Mouse (Mus musculus) testis, adult 2 months (tissue): ENCODE results near the gene Slc25a29. TPM values are rescaled to one million over a fixed set of nuclear protein-coding genes. Genes with fewer than 3 reads are reported as not detected.

ENCODE experiments used
- H3K27ac ChIP-seq: fragments of 200-500 bp; 2 replicates; pipeline ENCODE4 v1.5.1; 2012; ENCODE audit warnings: low read depth, low read length; ENCODE audit not compliant: control insufficient read depth, insufficient read depth
- H3K27me3 ChIP-seq: fragments of 200-500 bp; 2 replicates; pipeline ENCODE4 v1.6.1; 2012; ENCODE audit warnings: mild to moderate bottlenecking, low read length, moderate library complexity; ENCODE audit not compliant: control insufficient read depth, insufficient read depth
- H3K36me3 ChIP-seq: fragments of 200-500 bp; 2 replicates; pipeline ENCODE4 v1.6.1; 2012; ENCODE audit warnings: mild to moderate bottlenecking, low read length; ENCODE audit not compliant: control insufficient read depth, insufficient read depth
- H3K4me1 ChIP-seq: fragments of 200-500 bp; 2 replicates; pipeline ENCODE4 v1.6.1; 2012; ENCODE audit warnings: low read length; ENCODE audit not compliant: control insufficient read depth, insufficient read depth
- H3K4me3 ChIP-seq: fragments of 200-500 bp; 2 replicates; pipeline ENCODE4 v1.5.1; 2012; ENCODE audit warnings: low read depth, mild to moderate bottlenecking, low read length, moderate library complexity, mixed read lengths; ENCODE audit not compliant: control insufficient read depth
- CTCF ChIP-seq: fragments of 200-500 bp; IDR thresholded peaks from 2 replicates; pipeline ENCODE4 v1.5.1; 2012; ENCODE audit warnings: low read depth, mild to moderate bottlenecking, inconsistent platforms, low read length, moderate library complexity; ENCODE audit not compliant: control insufficient read depth, insufficient read depth, insufficient replicate concordance
- POLR2A ChIP-seq: fragments of 200-500 bp; IDR thresholded peaks from 2 replicates; pipeline ENCODE4 v1.6.1; 2012; ENCODE audit warnings: low read depth, mild to moderate bottlenecking, inconsistent platforms, low read length, moderate library complexity; ENCODE audit not compliant: control insufficient read depth
- polyA plus RNA-seq: library from polyadenylated mRNA; depleted of rRNA; stranded (reverse); fragments of >200 nt; gene quantifications from 2 replicates; pipeline ENCODE4 v1.2.3, GENCODE M21; 2012; rRNA removed

Slc25a29 gene
- 2.8 and 4.4 TPM in 2 replicates for polyA plus RNA-seq

DNA sequence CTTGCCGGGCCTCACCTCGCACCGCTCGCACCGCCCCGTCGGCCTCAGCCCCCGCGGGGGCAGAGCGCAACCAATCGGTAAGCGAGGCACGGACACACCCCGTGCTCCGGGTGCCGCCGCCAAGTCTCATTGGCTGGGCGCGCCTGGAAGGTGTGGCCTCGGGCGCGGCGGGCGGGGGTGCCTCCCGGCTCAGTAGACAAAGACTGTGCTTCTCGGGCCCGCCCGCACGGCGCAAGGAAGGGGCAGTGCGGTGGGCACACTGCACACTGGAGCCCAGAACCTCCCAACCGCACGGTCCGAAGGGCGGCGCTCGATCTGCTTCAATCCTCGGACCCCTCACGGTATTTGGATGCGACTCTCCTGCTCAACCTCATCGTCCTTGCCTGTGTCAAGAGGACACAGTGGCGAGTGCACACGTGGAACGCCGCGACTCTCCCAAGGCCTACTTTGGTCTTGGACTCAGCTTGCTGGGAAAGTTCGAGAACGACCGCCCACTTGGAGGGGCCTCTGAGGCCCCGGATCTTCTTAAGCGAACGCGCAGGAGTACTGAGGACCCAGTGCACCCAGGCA is at the start of gene Slc25a29, which contains the start of gene Slc25a47:
TSS of gene Slc25a29 (minus strand) at position 44 of the 570 bp plus-strand sequence.
TSS of gene Slc25a47 (plus strand) at position 207 of the 570 bp plus-strand sequence.
- Histone ChIP-seq H3K27ac (peak within 1 kb of the TSS; percentile 45), H3K36me3 (no peaks in the 10 kb centered on the region), H3K27me3 (no peaks in the 10 kb centered on the region), H3K4me1 (peaks cover 21% of the 10 kb centered on the region), H3K4me3 (peak within 1 kb of the TSS; percentile 85)
- no peak for TF ChIP-seq CTCF
- TF ChIP-seq POLR2A: peak; percentile 62

DNA sequence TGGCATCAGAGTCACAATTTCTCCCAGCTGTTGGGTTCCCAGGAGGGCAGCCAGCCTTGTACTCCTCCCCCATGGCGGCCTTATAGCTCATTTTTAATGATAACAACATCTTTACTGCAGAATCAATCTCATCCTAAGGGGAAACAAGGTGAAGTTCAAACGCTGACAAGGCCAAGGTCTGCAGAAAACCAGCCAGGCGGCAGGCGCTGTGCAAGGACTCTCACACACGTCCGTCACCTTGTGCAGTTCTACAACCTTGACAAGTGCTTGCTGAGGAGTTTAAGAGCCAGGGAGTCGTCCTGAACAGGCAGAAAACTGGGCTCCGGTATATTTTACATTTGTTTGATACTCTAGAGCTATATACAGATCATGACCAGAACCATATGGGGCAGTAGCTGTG is 47.1 kb upstream of the Slc25a29 start:
- no peaks in the 10 kb centered on the region for H3K27me3 ChIP-seq
- H3K36me3 ChIP-seq: peaks cover 3% of the 10 kb centered on the region
- no peak for TF ChIP-seq CTCF
- TF ChIP-seq POLR2A: no peak
- H3K27ac ChIP-seq: no peak overlapping the region
- H3K4me3 ChIP-seq: no peak overlapping the region
- H3K4me1 ChIP-seq: no peaks in the 10 kb centered on the region

GRCm38 (mm10) chr12:108881192-108881591 is 45.5 kb upstream of the Slc25a29 start:
- Histone ChIP-seq H3K27ac (no peak overlapping the region), H3K27me3 (no peaks in the 10 kb centered on the region), H3K36me3 (peaks cover 2% of the 10 kb centered on the region), H3K4me1 (no peaks in the 10 kb centered on the region), H3K4me3 (no peak overlapping the region)
- no peak for TF ChIP-seq POLR2A

DNA sequence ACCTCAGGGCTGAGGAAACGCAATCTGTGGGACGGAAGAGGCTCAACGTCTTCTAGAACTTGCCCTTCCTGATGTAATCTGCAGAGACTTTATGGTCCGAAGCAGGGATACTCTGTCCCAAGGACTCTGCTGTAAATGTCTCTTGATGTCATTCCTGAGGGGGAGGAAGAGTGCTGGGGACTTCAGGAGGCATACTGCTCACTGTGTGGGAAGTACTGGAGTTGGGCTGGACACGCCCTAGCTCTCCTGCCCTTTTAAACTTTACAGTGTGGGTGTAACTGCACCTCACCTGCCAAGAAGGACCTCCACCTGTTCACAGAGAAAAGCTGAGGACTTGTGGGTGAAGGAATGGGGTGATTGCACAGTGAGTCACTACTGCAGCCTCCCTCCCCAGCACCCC is 44.9 kb upstream of the Slc25a29 start:
- Histone ChIP-seq H3K4me1 (no peaks in the 10 kb centered on the region), H3K4me3 (no peak overlapping the region), H3K27ac (no peak overlapping the region), H3K36me3 (peaks cover under 1% of the 10 kb centered on the region), H3K27me3 (no peaks in the 10 kb centered on the region)
- no peak for TF ChIP-seq POLR2A
- TF ChIP-seq CTCF: no peak

DNA sequence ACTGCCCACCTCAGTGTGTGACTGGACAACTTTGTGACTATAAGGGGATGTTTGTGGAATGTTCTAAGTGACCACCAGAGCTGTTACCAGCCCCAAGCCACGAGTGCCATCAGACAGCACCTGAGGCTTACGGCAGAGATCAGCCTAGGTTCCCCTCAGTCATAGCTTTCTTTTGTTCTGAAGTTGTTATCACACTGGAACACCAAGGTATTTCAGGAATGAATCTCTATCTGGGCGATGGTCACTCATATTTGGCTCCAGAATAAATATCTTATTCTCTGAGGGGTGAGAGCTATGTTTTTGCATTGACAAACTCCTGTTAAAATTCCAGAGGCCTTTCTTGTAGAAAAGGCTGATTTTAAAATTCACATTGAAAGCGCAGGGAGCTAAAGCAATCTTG is 43.5 kb upstream of the Slc25a29 start:
- Histone ChIP-seq H3K4me3 (no peak overlapping the region), H3K36me3 (no peaks in the 10 kb centered on the region; the same call in none of the 2 replicates), H3K4me1 (no peaks in the 10 kb centered on the region), H3K27ac (no peak overlapping the region), H3K27me3 (no peaks in the 10 kb centered on the region)
- TF ChIP-seq CTCF (no peak), POLR2A (no peak)

DNA sequence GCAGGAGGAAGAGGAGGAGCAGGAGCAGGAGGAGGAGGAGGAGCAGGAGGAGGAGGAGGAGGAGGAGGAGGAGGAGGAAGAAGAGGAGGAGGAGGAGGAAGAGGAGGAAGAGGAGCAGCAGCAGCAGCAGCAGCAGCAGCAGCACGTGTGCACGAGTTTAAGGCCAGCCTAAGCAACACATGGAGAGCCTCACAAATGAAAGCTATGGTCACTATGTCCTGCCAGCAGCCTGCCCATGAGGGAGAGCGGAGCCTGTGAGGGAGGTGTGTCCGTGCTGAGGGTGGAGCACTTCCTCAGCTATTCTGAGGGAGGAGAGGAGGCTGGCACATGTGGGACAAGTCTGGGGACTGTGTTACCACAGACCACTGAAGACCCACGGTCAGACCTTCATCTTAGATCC is 37.4 kb upstream of the Slc25a29 start:
- no peaks in the 10 kb centered on the region for H3K4me1 ChIP-seq
- no peak overlapping the region for H3K27ac ChIP-seq
- no peak for TF ChIP-seq CTCF
- TF ChIP-seq POLR2A: no peak
- H3K27me3 ChIP-seq: no peaks in the 10 kb centered on the region
- H3K4me3 ChIP-seq: no peak overlapping the region
- peaks cover 2% of the 10 kb centered on the region for H3K36me3 ChIP-seq

GRCm38 (mm10) chr12:108869575-108869974 is 33.9 kb upstream of the Slc25a29 start:
- Histone ChIP-seq H3K4me1 (no peaks in the 10 kb centered on the region), H3K27me3 (no peaks in the 10 kb centered on the region), H3K36me3 (peaks cover 2% of the 10 kb centered on the region; the same call in 1 of the 2 replicates), H3K27ac (no peak overlapping the region), H3K4me3 (no peak overlapping the region)
- TF ChIP-seq POLR2A (no peak), CTCF (peak; percentile 7; the same call in 1 of the 2 replicates)

- no peaks in the 10 kb centered on the region; the same call in 1 of the 2 replicates for H3K36me3 ChIP-seq
Measured at GRCm38 (mm10) chr12:108865007-108865494, 29.4 kb upstream of the Slc25a29 start.

More at GRCm38 (mm10) chr12:108865007-108865494, 29.4 kb upstream of the Slc25a29 start:
- TF ChIP-seq CTCF (no peak), POLR2A (no peak)
- H3K4me1 ChIP-seq: no peaks in the 10 kb centered on the region
- no peak overlapping the region for H3K4me3 ChIP-seq
- H3K27me3 ChIP-seq: no peaks in the 10 kb centered on the region
- no peak overlapping the region for H3K27ac ChIP-seq
